Mouse (Mus musculus): Measurements from ENCODE around the gene Slc2a4. TPM values are rescaled to one million over a fixed set of nuclear protein-coding genes. Genes with fewer than 3 reads are reported as not detected.
"Not testable (repeated sequence)": the region's sequence is repeated elsewhere in the genome, so short reads cannot be mapped to it uniquely, and the experiment has no call there.

Slc2a4 gene
- total RNA-seq, 4 experiments from 2014 or later = 36.5 to 90.1 (median 50.0) TPM

DNA sequence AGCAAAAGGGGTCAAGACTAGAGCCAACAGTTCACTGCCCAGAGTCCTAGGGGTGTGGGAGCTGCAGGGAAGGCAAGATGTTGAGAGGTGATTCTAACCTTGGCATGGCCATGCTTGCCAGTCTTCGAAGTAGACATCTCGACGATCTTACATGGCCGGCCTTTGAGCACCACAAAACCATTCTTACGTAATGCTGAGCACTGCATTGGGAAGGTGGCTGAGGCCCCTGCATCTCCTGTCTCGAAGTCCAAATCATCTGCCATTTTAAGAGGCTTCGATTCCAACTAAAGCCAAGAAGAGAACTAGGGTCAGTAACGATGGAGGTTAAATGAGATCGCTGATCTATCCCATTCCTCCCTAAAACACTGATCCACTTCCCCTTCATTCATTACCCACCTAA, 28.9 kb downstream of the Slc2a4 start:
- no peak for DNase-seq

DNA sequence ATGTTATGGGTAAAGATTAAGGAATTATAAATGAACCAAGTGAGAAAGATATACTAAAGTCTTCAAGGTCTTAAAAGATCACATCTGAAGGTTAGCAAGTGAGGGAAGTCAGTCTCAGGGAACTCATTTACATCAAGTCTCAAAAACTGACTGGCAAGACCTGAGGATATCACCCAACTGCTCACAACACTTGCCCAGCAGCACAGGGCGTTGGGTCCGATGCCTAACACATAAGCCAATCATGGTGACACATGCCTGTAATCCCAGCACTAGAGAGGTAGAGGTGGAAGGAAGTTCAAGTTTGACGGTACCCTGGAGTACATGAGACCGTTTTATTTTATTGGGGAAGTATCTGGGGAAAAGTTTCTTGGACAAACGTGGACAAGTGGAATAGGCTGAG, 29.9 kb downstream of the Slc2a4 start:
- no peak for DNase-seq

DNA sequence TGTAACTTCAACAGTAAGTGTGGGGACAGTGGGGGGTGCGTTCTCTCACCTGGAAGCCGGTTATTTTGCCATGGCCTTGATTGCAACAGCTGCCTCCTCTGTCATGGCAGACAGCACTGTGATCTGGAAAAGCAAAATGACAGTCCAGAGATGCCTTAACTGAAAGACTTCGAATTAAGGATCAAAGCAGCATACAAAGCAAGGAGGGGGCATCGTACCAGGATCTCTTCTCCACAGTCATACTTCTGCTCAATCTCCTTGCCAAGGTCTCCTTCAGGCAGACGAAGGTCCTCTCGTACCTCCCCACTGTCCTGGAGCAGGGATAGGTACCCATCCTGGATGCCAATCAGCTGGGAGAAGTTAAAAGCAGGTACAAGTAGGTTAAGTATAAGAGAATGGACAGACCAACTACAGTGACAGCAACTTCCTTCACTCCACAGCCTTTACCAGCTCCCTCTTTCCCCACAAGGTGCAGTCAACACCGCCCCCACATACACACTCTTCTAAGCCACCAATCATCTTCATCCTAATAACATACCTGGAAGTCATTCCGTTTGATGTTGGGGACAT, 30.5 kb downstream of the Slc2a4 start:
- DNase-seq = no peak

DNA sequence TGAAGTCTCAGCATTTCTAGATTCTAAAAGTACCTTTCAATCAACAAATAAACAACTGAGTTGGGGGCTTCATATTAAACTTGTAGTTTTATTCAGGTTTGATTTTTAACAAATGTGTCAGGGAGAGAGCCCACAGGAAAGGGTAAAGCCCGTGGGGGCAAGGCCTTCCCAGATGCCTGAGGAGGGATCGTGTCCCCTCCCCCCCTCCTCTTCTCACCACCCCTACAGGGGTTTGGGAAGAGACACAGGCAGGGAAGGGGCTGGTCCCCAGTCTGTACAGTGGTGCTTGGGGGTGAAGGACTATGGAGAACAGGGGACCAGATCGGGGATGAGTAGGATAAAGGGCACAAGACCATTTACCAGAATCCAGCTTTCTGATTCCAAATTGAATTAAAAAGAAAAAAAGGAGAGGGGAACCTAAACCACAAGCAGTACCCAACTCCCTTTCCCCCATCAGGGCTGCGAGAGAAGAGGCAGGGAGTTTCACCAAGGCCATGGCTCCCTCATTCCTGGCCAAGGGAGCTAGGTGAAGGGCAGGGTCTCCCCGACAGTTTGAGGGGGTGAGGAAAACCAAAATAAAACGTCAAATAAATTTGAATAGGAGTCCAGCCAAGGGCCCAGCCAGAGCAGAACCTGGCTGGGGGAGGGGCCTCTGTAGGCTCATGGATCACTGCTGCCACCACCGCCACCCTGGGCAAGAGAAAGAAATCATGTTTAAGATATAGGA, 31.2 kb downstream of the Slc2a4 start:
- not testable (repeated sequence) for DNase-seq

DNA sequence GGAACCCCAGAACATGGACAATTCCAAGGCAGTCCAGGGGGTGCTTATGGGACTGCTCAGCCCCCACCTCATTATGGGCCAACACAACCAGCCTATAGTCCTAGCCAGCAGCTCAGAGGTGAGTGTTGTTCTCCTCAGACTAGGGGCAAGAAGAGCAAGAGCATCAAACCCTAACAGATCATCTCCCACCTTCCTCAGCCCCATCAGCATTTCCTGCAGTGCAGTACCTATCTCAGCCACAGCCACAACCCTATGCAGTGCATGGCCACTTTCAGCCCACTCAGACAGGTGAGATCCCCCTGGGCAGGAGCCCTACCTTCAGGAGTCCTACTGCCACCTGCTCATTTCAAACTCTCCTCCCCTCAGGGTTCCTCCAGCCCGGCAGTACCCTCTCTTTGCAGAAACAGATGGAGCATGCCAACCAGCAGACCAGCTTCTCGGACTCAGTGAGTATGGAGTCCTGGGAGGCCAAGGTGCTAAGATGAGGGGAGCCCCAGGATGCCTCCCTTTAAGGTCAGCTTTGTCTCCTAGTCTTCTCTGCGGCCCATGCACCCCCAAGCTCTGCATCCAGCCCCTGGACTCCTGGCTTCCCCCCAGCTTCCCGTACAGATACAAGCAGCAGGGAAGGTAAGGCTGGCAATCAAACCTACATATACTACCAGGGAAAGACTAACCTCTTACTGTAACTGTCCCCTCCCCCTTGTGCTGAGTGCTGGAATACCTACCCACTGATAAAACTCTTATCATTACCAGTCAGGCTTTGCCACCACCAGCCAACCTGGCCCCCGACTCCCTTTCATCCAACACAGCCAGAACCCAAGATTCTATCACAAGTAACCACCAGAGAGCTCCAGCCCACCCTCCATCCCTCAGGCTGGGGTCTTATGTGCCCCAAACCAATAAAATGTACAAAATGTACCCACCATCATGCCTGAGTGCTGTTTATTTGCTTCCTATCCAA, 32.0 kb downstream of the Slc2a4 start:
- DNase-seq = no peak

DNA sequence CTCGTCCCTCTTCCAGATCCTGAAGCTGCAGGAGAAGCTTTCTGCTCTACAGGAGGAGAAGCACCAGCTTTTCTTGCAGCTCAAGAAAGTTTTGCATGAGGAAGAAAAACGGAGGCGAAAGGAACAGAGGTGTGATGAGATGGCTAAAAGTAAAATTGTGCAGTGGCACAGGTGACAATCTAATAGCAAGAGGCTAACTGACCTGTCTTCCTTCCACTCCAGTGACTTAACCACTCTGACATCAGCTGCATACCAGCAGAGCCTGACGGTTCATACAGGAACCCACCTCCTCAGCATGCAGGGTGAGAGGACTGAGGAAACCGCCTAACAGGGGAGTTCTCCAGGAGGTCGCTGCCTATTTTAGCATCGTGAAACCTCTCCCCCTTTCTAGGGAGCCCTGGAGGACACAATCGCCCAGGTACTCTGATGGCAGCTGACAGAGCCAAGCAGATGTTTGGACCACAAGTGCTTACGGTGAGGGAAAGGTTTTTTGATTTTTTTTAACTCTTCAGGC, 33.0 kb downstream of the Slc2a4 start:
- no peak for DNase-seq

DNA sequence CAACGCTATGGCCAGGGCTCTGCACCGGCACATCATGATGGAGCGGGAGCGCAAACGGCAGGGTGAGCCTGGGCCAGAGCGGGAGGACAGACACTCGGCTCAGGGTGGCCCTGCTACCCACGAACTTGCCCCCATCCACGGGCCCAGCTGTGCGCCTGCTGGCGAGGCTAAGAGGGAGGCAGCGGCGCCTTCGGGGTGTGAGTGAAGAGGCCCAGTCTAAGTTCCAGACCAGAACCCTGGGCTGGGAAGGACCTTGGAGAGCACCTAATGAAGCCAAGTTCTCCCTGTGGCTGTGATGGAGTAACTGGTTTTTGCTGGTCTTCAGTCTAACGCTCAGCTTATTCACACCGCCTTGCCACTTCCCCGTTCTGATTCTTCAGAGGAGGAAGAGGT, 33.6 kb downstream of the Slc2a4 start:
- DNase-seq = no peak

DNA sequence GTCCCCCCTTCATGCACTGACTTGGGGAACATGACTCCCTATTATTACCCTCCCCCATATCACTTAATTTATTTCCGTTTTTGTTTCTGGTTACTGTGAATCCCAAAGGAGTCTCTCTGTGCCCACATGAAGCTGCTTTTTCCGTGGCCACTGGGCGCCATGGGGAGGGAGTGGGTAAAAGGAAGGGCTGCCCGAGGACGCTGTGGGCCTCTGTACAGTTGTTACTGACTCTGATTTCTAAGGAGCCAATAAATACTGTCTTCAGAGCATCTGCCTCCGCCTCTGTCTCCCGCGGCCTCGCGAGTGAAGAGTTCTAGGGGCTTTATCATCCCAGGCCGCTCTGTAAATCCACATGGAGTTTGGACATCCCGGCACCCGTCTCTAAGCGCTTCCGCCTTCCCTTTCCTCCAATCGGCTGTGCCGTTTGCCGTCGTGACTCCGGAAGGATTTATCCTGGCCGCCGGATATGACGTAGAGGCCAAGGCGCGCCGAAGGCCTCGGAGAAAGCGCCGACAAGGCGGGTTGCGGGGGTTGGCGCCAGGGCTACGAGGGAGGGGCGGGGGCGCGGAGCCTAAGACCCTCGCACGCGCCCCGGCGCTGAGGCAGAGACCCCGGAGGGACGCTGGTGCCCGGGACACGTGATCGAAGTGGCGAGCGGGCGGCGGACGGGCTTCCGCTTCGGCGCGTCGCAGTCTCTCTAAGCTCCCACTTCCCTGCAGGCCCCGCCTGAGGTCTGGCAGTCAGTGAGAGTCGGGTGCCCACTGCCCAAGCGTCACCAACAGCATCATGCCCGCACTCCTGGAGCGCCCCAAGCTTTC, 34.2 kb downstream of the Slc2a4 start, which contains the start of gene Gps2:
TSS of gene Gps2 (plus strand) at position 335 of the 818 bp plus-strand sequence.
- DNase-seq = peak; percentile 89

DNA sequence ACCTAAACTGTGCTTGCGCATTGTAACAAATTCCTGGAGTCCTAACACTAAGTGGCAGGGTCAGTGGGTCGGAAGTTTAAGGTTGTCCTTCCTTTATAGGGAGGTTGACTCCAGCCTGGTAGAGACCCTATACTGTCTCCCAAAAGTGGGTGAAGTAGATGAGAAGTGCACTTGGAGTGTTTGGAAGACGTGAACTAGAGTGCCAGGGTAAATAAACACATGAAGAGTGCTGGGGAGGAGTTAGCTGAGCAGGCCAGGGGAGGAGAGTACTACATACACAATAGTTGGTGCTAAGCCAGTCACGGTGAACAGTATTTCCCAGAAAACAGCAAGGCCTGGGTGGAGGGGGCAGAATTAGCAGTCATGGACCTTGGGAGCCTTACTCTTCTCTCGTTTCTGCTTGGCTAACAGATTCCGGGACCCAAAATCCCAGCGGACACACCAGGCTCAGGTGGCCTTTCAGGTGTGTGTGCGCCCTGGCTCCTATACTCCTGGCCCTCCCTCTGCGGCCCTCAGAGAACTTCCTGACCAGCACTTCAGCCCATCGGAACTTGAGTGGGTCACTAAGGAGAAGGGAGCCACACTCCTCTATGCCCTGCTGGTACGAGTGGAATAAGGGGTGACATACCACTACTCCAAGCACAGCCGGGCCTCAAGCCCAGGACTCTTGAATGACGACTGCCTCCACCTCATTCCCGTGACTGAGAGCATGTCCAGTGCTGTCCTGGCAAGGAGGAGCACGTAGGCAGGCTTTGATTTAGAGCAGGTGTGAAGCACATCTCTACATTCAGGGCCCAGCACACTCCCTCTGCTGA, 35.1 kb downstream of the Slc2a4 start:
- no peak for DNase-seq

DNA sequence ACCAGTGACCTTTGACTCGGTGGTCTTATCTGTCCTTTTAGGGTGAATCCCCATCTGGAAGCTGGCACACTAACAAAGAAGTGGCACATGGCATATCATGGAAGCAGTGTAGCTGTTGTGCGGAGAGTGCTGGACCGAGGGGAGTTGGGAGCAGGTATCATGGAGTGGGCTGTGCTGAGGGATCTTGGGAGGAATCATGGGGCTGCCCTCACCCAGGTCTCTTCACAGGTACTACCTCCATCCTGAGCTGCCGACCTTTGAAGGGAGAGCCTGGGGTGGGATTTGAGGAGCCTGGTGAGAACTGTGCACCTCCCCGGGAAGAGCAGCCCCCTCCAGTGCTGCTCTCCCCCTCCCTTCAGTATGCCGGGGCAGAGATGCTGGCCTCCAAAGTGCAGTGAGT, 36.3 kb downstream of the Slc2a4 start:
- no peak for DNase-seq

DNA sequence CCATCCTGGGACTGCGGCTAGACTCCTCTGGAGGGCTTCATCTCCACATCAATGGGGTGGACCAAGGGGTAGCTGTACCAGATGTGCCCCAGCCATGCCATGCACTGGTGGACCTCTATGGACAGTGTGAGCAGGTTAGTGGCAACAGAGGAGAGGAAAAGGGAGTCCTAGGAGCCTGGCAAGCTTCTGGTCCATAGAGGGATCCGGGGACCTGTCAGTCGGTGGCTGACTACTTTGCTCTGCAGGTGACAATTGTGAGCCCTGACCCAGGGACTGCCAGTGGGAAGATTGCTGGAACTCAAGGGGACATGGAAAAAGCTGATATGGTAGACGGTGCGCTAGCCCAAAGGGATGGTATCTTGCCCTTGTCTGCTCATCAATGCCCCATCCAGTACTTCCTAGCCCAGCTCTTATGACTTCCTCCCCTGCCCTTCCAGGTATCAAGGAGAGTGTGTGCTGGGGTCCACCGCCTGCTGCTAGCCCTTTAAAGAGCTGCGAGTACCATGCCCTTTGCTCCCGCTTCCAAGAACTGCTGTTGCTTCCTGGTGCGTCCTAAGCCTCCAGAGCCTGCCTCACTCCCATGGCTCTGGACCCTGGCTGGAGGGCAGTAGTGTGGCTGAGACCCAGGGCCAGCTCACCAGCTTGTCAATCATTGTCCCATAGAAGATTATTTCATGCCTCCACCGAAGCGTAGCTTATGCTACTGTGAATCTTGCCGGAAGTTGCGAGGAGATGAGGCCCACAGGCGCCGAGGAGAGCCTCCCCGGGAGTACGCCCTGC, 37.0 kb downstream of the Slc2a4 start:
- no peak for DNase-seq

DNA sequence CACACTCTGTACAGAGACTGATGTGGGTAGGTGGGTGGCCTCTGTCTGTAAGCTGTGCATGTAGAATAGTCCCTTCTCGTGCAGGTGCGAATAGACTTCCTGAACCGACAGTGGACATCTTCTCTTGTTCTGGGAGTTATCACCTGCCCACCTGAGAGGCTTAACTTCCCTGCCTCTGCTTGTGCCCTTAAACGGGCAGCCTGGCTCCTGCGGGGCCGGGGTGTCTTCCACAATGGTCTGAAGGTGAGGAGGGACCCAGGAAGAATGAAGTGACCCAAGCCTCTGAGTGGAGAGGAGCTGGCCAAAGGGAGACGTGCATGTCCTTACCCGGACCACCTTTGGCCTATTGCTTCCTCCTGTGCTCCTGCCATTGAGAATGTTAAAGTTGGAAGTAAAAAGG, 37.8 kb downstream of the Slc2a4 start:
- DNase-seq = no peak

DNA sequence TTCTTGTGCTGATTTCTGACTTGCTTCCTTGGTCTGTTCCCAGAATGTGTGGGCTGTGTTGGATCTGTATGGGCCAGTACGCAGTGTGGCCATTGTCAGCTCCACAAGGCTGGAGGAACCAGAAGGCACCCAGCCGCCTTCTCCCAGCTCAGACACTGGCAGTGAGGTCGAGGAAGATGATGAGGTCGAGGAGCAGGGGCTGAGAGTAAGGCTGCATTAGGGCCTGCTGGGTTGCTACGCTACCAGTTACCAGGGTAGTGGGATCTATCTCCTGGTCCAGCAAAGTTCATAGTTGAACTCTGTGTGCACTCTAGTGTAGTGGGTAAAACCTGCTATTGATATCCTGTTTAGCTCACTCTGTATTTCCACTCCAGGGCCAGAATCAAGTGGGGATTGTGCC, 38.8 kb downstream of the Slc2a4 start:
- no peak for DNase-seq

DNA sequence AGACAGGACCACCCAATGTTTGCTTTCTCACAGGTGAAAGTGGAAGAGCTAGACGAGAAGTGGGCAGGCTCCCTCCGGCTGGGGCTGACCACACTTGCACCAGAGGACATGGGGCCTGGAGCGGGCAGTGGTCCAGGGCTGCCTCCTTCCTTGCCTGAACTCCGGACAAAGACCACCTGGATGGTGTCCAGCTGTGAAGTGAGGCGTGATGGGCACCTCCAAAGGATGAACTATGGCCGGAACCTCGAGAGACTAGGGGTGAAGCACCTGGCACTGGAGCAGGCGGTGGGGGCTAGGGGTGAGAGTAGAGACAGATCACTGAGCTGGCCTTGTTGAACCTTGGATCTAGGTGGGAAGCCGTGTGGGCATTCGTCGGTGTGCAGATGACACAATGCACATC, 39.3 kb downstream of the Slc2a4 start:
- DNase-seq = no peak

DNA sequence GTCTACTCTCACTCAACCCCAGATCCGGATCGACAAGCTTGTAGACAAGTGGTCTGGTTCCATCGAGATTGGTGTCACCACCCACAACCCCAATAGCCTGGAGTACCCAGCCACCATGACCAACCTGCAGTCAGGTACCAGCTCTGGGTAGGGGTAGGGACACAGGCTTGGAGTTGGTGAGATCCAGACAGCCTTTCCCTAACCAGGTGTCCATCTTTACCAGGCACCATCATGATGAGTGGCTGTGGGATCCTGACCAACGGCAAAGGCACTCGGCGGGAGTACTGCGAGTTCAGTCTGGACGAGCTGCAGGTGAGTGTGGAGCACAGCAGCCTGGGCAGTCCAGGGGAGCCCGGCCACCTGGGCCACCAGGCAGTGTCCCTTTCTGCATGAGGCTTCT, 43.7 kb downstream of the Slc2a4 start:
- DNase-seq = no peak

DNA sequence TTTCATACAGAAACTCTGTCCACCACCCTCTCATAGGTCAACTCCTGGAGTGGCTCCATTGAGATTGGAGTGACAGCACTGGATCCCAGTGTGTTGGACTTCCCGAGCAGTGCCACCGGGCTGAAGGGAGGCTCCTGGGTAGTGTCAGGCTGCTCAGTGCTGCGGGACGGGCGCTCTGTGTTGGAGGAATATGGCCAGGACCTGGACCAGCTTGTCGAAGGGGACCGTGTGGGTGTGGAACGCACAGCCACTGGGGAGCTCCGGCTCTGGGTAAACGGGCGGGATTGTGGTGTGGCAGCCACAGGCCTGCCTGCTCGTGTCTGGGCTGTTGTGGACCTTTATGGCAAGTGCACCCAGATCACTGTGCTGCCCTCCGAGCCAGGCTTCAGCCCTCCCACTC, 45.0 kb downstream of the Slc2a4 start:
- DNase-seq = no peak

DNA sequence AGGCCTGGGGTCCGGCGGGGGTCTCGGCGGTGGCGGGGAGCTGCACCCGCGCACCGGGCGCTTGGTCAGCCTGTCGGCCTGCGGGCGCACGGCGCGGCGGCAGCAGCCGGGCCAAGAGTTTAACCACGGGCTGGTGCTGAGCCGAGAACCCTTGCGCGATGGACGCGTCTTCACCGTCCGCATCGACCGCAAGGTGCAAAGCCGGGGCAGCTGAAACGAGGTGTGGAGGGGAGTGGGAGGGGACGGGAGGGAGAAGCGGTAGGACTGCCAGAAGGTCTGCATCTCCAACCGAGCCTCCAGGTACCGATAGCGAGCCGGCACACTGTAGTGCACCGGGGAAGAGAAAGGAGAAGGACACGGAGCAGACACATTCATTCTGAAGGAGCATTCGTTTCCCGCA, 46.0 kb downstream of the Slc2a4 start:
- DNase-seq = no peak

DNA sequence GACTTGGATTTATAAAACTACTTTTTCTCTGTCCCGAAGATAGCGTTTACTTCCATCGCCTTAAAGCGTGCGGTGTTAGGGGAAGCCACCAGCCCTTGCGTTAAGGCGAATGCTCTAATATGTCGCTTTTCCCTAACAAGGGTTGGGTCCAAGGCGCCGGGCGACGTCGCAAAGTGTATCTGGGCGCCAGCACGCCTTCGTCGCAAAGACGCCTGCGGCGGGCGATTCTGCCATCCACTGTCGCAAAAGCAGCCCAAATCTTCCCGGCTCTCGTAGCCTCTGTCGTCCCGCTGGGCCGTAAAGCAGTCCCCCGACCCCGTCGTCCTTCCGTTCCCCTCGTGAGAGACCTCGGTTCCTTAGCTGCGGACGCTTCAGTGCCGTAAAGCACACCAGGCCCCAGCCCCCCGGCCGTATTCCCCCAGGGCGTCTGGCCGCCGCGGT, 46.6 kb downstream of the Slc2a4 start:
- peak; percentile 97 for DNase-seq

DNA sequence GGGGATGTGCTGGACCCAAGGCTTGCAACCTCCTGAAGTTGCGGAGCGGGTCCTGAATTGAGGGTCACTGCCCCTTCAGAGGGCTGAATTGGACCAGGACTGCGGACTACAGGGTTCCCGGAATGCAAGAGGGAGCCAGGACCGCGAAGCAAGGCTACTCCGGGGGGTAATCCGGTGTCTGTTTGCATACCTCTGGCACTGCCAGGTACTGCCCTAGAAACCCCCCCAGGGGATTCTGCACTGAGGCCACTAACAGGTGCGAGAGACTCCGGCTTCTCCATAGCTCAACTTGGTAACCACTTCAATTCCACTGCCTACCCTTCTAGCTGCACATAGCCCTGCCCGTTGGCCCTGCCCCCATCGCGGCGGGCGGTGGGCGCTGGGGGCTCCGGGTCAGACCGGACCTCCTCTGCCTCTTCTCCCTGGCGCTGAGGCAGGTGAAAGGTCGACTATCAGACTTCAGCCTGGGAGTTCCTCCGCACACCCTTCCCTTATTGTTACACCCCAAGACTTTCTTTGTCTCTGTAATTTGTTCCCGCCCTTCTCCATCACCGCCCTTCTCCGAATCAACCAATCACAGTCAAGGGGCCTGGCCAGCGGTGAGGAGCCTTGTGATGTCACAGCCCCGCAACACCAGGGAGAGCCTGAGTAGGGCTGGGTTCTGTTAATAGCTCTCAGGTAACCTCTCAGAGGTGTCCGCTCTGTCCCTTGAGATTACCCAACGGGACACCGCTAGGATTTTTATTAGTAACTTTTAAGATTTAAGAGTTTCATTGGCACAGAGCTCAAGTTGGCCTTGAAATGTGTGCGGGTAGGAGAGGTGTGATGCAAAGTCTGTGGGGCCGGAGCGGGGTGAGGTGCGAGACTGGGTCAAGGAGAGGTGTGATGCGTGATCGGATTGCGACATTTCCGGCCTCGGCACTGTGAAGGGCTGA, 47.2 kb downstream of the Slc2a4 start, which contains the start of the genes 2810408A11Rik and Neurl4:
TSS of gene 2810408A11Rik (minus strand) at position 517 of the 935 bp plus-strand sequence.
TSS of gene Neurl4 (plus strand) at position 602 of the 935 bp plus-strand sequence.
- peak; percentile 89 for DNase-seq
